ENCODE assay signal across 9 mouse cellular contexts in the genomic region with DNA sequence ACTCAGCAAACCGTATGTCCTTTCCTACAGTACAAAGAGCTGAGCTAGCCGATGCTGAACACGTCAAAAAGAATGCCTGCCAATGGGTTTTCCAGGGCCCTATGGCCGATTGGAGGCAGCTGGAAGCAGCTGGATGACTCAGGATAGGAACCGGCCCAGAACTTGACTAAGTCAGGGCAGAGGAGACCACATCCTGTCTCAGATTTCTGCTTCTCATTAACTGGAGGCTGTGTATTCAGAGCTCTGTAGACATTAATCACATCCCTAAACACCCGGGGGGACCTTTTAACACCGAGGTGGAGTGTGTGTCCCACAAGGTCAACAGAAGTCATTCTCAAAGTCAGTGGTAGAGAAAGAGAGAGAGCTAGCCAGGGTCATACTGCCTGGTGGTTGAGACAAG. TPM values are rescaled to one million over a fixed set of nuclear protein-coding genes. Genes with fewer than 3 reads are reported as not detected.
DNase-seq lines count a peak whose midpoint lies in the region; ATAC-seq and TF ChIP-seq lines count a peak whose summit lies in the region.
"Had no signal": no experiment of that assay in that cellular context is flagged by ENCODE, and none has a peak within 500 bp of the region (broad histone marks: within the 10 kb centered on the region; RNA-seq: fewer than 3 reads in every experiment).

No protein-coding gene starts in this region.

- ATAC-seq in intestine, postnatal 0 days = 0 out of 2 replicates have a peak, but pooled peaks have one; percentile 25
- no peak for ATAC-seq in forebrain, embryonic 13.5 days

- H3K27ac ChIP-seq in intestine, postnatal 0 days (ENCODE audit: low read depth, low read length) = no peak overlapping the region
- H3K27ac ChIP-seq in forebrain, embryonic 13.5 days = no peak overlapping the region

- TF ChIP-seq CTCF in lung, adult 2 months (IDR thresholded peaks at IDR 0.05; ENCODE audit: insufficient read depth, low read length) = no peak
- TF ChIP-seq CTCF in intestine, postnatal 0 days (IDR thresholded peaks at IDR 0.05; ENCODE audit: low read depth) = no peak

- H3K9me3 ChIP-seq in intestine, postnatal 0 days (ENCODE audit: control insufficient read depth) = no peaks in the 10 kb centered on the region
- no peaks in the 10 kb centered on the region for H3K9me3 ChIP-seq in forebrain, embryonic 13.5 days (replicated peaks)
- H3K9me3 ChIP-seq: G1E had no signal

- no peaks in the 10 kb centered on the region for H3K36me3 ChIP-seq in intestine, postnatal 0 days (ENCODE audit: control insufficient read depth, insufficient read depth)
- no peaks in the 10 kb centered on the region for H3K36me3 ChIP-seq in forebrain, embryonic 13.5 days (ENCODE audit: poor library complexity, severe bottlenecking)
- H3K36me3 ChIP-seq: G1E had no signal

- H3K4me2 ChIP-seq in intestine, postnatal 0 days (replicated peaks; ENCODE audit: low read depth) = no peak overlapping the region
- H3K4me2 ChIP-seq in forebrain, embryonic 13.5 days = no peak overlapping the region

- H3K27me3 ChIP-seq in intestine, postnatal 0 days (replicated peaks; ENCODE audit: control insufficient read depth, insufficient read depth, low read length) = no peaks in the 10 kb centered on the region
- no peaks in the 10 kb centered on the region for H3K27me3 ChIP-seq in forebrain, embryonic 13.5 days

- H3K9ac ChIP-seq in intestine, postnatal 0 days (ENCODE audit: low read depth, low read length) = no peak overlapping the region
- H3K9ac ChIP-seq in forebrain, embryonic 13.5 days = no peak overlapping the region

- WGBS in lung, adult 2 months = 32% methylated on average over 7 of the region's 7 CpGs
- 30% methylated on average over 7 of the region's 7 CpGs for WGBS in intestine, postnatal 0 days
- WGBS in forebrain, embryonic 13.5 days = 80% methylated on average over 7 of the region's 7 CpGs

- DNase-seq in lung, adult 18-20 months = peak; percentile 34 to 56
- no peak for DNase-seq in lung, adult 2 months
- peak; percentile 5 to 14 for DNase-seq in gastrocnemius, adult 8-10 months (ENCODE audit: low spot score in 2 of 2)
- peak; percentile 71 for DNase-seq in lung, postnatal 36 days
- no peak for DNase-seq in right cerebral cortex, postnatal 4 days
- no peak for DNase-seq in spleen, postnatal 36 days (ENCODE audit: low spot score in 2 of 2)

- H3K4me3 ChIP-seq in lung, adult 2 months (replicated peaks; ENCODE audit: extremely low read depth, low read depth, low read length) = no peak overlapping the region
- no peak overlapping the region for H3K4me3 ChIP-seq in intestine, postnatal 0 days (ENCODE audit: low read depth, low read length)
- no peak overlapping the region for H3K4me3 ChIP-seq in forebrain, embryonic 13.5 days

- TF ChIP-seq POLR2A in lung, adult 2 months (IDR thresholded peaks at IDR 0.05; ENCODE audit: borderline replicate concordance, extremely low read depth, low read depth, low read length) = no peak

- peaks cover 10% of the 10 kb centered on the region; the same call in 1 of the 2 replicates for H3K4me1 ChIP-seq in lung, adult 2 months (ENCODE audit: control insufficient read depth, insufficient read depth, low read length)
- peaks cover 10% of the 10 kb centered on the region; the same call in 1 of the 2 replicates for H3K4me1 ChIP-seq in intestine, postnatal 0 days (replicated peaks; ENCODE audit: control insufficient read depth, insufficient read depth, low read length)
- H3K4me1 ChIP-seq in forebrain, embryonic 13.5 days = peaks cover 23% of the 10 kb centered on the region

RNA-seq across cellular contexts. Expression of a gene that starts 35.3 kb away (rescaled TPM):
- 0.11 TPM in 1 of 2 replicates, not detected in the other for polyA plus RNA-seq in lung, adult 2 months (2012; rRNA removed)
- total RNA-seq in gastrocnemius, adult 8-10 months (2022) = not detected
- polyA plus RNA-seq in intestine, postnatal 0 days (2015; fragmentation: Nextera tagmentation; extraction: Ambion mirVana) = not detected in 2 replicates
- not detected in 2 replicates for polyA plus RNA-seq in forebrain, embryonic 13.5 days (2015; fragmentation: Nextera tagmentation; extraction: Ambion mirVana)
- polyA plus RNA-seq: G1E had no signal

Comparison
In these comparisons a context has a peak if more than half of its experiments do, and no peak if none do; other contexts are left out.
1. DNase-seq: peak in lung, adult 18-20 months (2 of 2), gastrocnemius, adult 8-10 months (2 of 2) and lung, postnatal 36 days (single experiment); none in lung, adult 2 months (single experiment), right cerebral cortex, postnatal 4 days (single experiment) and spleen, postnatal 36 days (0 of 2).